Mouse (Mus musculus): Measurements from ENCODE around the gene Lmntd1.

DNA sequence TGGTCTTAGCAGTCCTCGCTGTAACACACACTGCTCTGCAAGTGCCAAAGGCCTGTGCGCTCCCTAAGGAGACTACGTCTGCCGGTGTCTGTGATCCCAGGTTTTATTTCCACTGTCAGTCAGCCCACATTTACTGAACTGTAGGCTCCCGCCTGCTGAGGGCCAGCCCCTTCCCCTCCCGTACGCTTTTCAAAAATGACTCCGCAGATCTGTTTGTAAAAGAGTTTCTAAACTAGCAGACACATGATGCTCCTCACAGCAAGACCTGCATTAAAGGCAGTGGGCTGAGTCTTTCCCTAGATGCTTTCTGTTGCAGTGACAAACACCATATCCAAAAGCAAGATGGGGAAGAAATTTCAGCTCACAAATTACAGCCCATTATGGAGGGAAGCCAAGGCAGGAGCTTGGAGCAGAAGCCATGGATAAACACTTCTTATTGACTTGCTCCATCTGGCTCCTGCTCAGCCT is 21.6 kb downstream of the Lmntd1 start:
- TF ChIP-seq CTCF (IDR thresholded peaks at IDR 0.05; ENCODE audit: low read depth, low read length): no peak
- no peak for TF ChIP-seq POLR2A (IDR thresholded peaks at IDR 0.05; ENCODE audit: borderline replicate concordance, low read depth, low read length)
